15 mouse cellular contexts compared by ENCODE assay signal in the genomic region with DNA sequence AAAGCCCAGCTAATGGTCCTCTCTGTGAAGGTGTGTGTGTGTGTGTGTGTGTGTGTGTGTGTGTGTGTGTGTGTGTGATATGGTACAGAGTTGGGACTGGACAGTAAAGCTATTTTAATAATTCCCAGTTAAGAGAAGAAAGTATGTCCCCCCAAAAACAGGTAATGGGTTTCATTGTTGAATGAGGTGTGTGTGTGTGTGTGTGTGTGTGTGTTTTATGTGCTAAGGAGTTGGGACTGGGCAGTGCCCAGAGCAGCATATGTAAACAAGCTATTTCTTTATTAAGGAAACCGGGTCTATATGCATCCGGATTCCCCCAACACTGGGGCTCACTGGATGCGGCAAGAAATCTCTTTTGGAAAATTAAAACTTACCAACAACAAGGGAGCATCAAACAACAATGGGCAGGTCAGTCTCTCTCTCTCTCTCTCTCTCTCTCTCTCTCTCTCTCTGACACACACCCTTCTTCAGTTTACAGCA. TPM values are rescaled to one million over a fixed set of nuclear protein-coding genes. Genes with fewer than 3 reads are reported as not detected.
DNase-seq lines count a peak whose midpoint lies in the region; ATAC-seq and TF ChIP-seq lines count a peak whose summit lies in the region.
"Had no signal": no experiment of that assay in that cellular context is flagged by ENCODE, and none has a peak within 500 bp of the region (broad histone marks: within the 10 kb centered on the region; RNA-seq: fewer than 3 reads in every experiment).

No protein-coding gene starts in this region.

- TF ChIP-seq CTCF in left cerebral cortex, adult 2 months (IDR thresholded peaks at IDR 0.05): no peak

- no peaks in the 10 kb centered on the region for H3K9me3 ChIP-seq in forebrain, embryonic 11.5 days (ENCODE audit: control insufficient read depth, low read length)
- no peaks in the 10 kb centered on the region for H3K9me3 ChIP-seq in limb, embryonic 11.5 days (ENCODE audit: control insufficient read depth, low read length)
- H3K9me3 ChIP-seq: liver, embryonic 12.5 days; lung, embryonic 15.5 days had no signal

- no peak for DNase-seq in left cerebral cortex, adult 2 months (ENCODE audit: extremely low spot score in 1 of 2, low spot score in 2 of 2)
- no peak for DNase-seq in left cerebral cortex, postnatal 14 days (ENCODE audit: low spot score in 2 of 2)
- DNase-seq in embryo, embryonic 11 days: peak; percentile 6
- no peak for DNase-seq in forebrain, embryonic 11.5 days (ENCODE audit: low spot score)
- DNase-seq in limb, embryonic 11.5 days (ENCODE audit: low spot score): peak; percentile 29
- DNase-seq in kidney, adult 11 months: no peak
- no peak for DNase-seq in gastrocnemius, postnatal 25 days
- DNase-seq: cerebellum, adult 8-10 months; kidney, postnatal 14 days had no signal

- peak overlapping the region; percentile 71 for H3K4me3 ChIP-seq in left cerebral cortex, adult 2 months
- H3K4me3 ChIP-seq in forebrain, embryonic 11.5 days (ENCODE audit: low read depth, low read length): peak overlapping the region; percentile 30
- H3K4me3 ChIP-seq in limb, embryonic 11.5 days (ENCODE audit: low read depth, low read length): no peak overlapping the region

- WGBS in forebrain, embryonic 11.5 days: 2% methylated on average over 3 of the region's 3 CpGs
- WGBS in limb, embryonic 11.5 days: 0% methylated on average over 3 of the region's 3 CpGs

- peak overlapping the region; percentile 94 for H3K27ac ChIP-seq in left cerebral cortex, adult 2 months
- H3K27ac ChIP-seq in forebrain, embryonic 11.5 days (ENCODE audit: low read depth, low read length): peak overlapping the region; percentile 78; the same call in 1 of the 2 replicates
- H3K27ac ChIP-seq in limb, embryonic 11.5 days (replicated peaks; ENCODE audit: low read depth, low read length): no peak overlapping the region
- H3K27ac ChIP-seq: liver, embryonic 12.5 days; lung, embryonic 15.5 days had no signal

- peak overlapping the region; percentile 45; the same call in 1 of the 2 replicates for H3K9ac ChIP-seq in forebrain, embryonic 11.5 days (ENCODE audit: low read length)
- no peak overlapping the region for H3K9ac ChIP-seq in limb, embryonic 11.5 days (ENCODE audit: low read length)
- H3K9ac ChIP-seq: liver, embryonic 12.5 days; lung, embryonic 15.5 days had no signal

- no peaks in the 10 kb centered on the region for H3K36me3 ChIP-seq in forebrain, embryonic 11.5 days (ENCODE audit: control insufficient read depth, insufficient read depth, low read length)
- no peaks in the 10 kb centered on the region for H3K36me3 ChIP-seq in limb, embryonic 11.5 days (ENCODE audit: control insufficient read depth, insufficient read depth, low read length)
- H3K36me3 ChIP-seq: liver, embryonic 12.5 days; lung, embryonic 15.5 days had no signal

- H3K4me1 ChIP-seq in forebrain, embryonic 11.5 days (replicated peaks; ENCODE audit: control insufficient read depth, insufficient read depth, low read length): peaks cover 9% of the 10 kb centered on the region
- peaks cover 9% of the 10 kb centered on the region for H3K4me1 ChIP-seq in limb, embryonic 11.5 days (ENCODE audit: control insufficient read depth, insufficient read depth, low read length)

- no peak overlapping the region for H3K4me2 ChIP-seq in forebrain, embryonic 11.5 days (ENCODE audit: low read depth, low read length, severe bottlenecking)
- H3K4me2 ChIP-seq in limb, embryonic 11.5 days (ENCODE audit: low read depth, severe bottlenecking): no peak overlapping the region

- intact Hi-C loops in left cerebral cortex, adult 2 months (cut with DNase I): no loop called here
- intact Hi-C loops in left cerebral cortex, postnatal 14 days (cut with DNase I): loop anchor here (2.0 to 5.0 kb wide), 2 partner anchors 94 to 652 kb away; partner anchors contain the start of gene Psmd14

- H3K27me3 ChIP-seq in forebrain, embryonic 11.5 days (ENCODE audit: control insufficient read depth, insufficient read depth, low read length): peaks cover 60% of the 10 kb centered on the region
- peaks cover 51% of the 10 kb centered on the region for H3K27me3 ChIP-seq in limb, embryonic 11.5 days (ENCODE audit: control insufficient read depth, insufficient read depth, low read length)

- no peak for ATAC-seq in forebrain, embryonic 11.5 days (replicated peaks; ENCODE audit: low FRiP score)
- no peak for ATAC-seq in limb, embryonic 11.5 days (ENCODE audit: insufficient number of reproducible peaks, low FRiP score, low TSS enrichment, low read depth)
- ATAC-seq: liver, embryonic 12.5 days had no signal

RNA-seq across cellular contexts. Expression of gene Tbr1, which starts 3.7 kb away (rescaled TPM):
- 100 to 1,000 TPM; 116 to 131 TPM for total RNA-seq in left cerebral cortex, adult 2 months (2021)
- total RNA-seq in left cerebral cortex, postnatal 14 days (2021): 100 to 1,000 TPM; 110 to 113 TPM
- polyA plus RNA-seq in forebrain, embryonic 11.5 days (2014; fragmentation: Nextera tagmentation; extraction: Ambion mirVana): 39.9 and 43.8 TPM in 2 replicates
- polyA plus RNA-seq in limb, embryonic 11.5 days (2014; fragmentation: Nextera tagmentation; extraction: Ambion mirVana): 0.08 and 0.17 TPM in 2 replicates
- total RNA-seq in gastrocnemius, postnatal 25 days (2021): not detected
- total RNA-seq: adrenal gland, postnatal 36 days; common myeloid progenitor, adult 5-6 weeks; monocyte, adult 5-6 weeks had no signal
- polyA plus RNA-seq: heart, embryonic 14.5 days; liver, embryonic 12.5 days had no signal

Comparison
In these comparisons a context has a peak if more than half of its experiments do, and no peak if none do; other contexts are left out.
1. DNase-seq: peak in embryo, embryonic 11 days (single experiment) and limb, embryonic 11.5 days (single experiment); none in left cerebral cortex, adult 2 months (0 of 2), left cerebral cortex, postnatal 14 days (0 of 2), forebrain, embryonic 11.5 days (single experiment), kidney, adult 11 months (single experiment) and gastrocnemius, postnatal 25 days (single experiment).
2. RNA of gene Tbr1, which starts 3.7 kb away (total RNA-seq): 116 to 131 TPM in left cerebral cortex, adult 2 months and 110 to 113 TPM in left cerebral cortex, postnatal 14 days; not detected in gastrocnemius, postnatal 25 days; every median in the first group is over 100 times any median in the second.